Mouse (Mus musculus) CD4-positive, CD25-positive, alpha-beta regulatory T cell, adult 9 weeks (primary cell): ENCODE measurements around the gene Mef2a. TPM values are rescaled to one million over a fixed set of nuclear protein-coding genes. Genes with fewer than 3 reads are reported as not detected.

Experiments used
- polyA plus RNA-seq: library from polyadenylated mRNA; unstranded; fragments of 100-300 nt; shearing (Covaris generic); gene quantifications from one replicate; pipeline ENCODE4 v1.2.1, GENCODE M21; 2017

Gene Mef2a
- 13.1 TPM for polyA plus RNA-seq

GRCm38 (mm10) chr7:67372729-67373583, at the start of gene Mef2a:
Gene Mef2a (minus strand): TSS chr7:67372858.

GRCm38 (mm10) chr7:67222220-67222862, 150.3 kb downstream of the Mef2a start, which contains the start of gene Lysmd4:
Gene Lysmd4 (plus strand): TSS chr7:67222544.

Other genes starting within 250 kb of the Mef2a start
- 11.5 TPM for gene Lysmd4, start 150.3 kb downstream of the Mef2a start, polyA plus RNA-seq